Mouse (Mus musculus) brain, embryonic 18.5 days (tissue): Measurements from ENCODE around the gene Zmiz1.

ENCODE experiments used
- DNase-seq: peaks from one replicate; pipeline ENCODE4 v3.0.0-alpha.2; 2012; ENCODE audit warnings: low read depth, low spot score

Gene Zmiz1

GRCm38 (mm10) chr14:25454066-25454760 is 4.8 kb upstream of the Zmiz1 start:
- no peak for DNase-seq

- DNase-seq = no peak
These were observed 2.1 kb upstream of the Zmiz1 start for GRCm38 (mm10) chr14:25456666-25457433.

- DNase-seq = peak; percentile 92
These were observed 1.5 kb upstream of the Zmiz1 start for GRCm38 (mm10) chr14:25457434-25457957.

DNA sequence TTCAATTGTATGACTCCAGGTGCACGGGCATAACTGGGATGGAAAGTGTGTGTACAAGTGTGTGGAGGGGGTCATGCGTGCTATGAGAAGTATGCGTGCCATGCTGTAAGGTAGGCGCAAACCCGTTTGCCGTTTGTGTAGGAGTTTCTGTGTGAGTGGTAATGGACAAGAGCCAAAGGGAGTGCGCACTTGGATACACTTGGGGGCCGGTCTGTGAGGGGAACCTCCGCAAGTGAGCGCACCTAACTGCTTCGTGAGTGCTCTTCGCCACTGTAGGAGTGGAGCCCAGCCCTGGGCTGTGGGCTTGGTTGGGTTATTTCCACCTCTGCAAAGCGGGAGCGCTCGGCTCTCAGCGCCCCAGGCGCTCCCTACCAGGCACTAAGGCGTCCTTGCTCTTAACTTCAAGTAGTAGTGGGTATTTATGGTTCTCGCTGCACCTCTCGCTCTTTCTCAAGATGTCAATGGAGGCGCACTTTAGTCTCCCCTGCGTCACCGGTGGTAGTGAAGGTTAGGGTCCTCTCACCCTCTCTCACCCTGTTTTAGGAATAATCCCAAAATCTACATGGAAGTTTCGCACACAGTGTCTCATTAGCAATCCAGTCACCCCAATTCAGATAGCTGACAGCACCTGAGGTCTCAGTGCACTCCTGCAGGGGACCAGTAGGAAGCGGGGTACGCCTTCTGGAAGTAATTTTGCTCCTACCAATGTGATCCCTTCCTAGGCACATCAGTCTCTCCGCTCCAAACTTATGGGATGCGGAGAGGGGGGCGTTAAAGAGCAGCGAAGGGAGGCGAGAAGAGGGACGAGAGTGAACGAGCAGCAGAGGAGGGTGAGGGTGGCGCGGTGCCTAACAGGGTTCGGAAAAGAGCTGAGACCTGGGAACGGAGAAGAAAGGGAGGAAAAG is 622 bp upstream of the Zmiz1 start:
- DNase-seq = no peak

GRCm38 (mm10) chr14:25459394-25459997 is 511 bp downstream of the Zmiz1 start:
- no peak for DNase-seq

DNA sequence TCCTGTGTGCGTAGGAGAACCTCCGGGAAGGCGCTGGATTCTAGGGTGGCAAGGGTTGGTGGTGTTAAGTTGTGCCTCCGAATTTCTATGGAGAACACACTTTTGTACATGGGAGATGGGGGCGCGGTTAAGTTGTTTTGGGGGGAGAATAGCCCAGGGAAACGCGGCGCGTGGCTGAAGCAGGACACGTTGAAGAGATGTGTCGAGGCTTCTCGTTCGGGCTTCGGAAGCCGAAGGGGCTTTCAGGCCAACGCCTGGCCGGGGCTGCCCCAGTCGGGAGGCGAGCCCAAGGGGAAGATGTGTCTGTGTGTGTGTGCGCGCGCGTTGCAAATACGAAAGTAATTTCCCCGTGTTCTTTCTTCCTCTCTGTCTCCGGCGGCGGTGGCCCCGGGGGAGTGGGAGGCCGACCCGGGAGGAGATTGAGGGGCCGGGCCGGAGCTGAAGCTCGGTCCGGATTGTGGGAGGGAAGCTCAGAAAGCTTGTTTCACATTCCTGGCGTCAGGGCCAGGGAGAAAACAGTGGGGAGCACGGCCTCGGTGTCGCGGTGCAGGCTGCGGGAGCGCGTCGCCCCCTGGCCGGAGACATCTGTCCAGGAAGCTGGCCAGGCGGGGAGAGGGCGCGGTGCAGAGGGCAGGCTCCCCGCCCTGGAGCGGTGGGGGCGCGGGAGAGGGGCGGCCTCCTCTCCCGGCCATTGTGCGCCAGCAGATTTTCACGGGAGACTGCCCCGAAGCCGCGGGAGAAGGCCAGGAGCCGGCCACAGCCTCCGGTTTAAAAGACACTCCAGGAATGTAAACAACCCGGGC is 1.2 kb downstream of the Zmiz1 start:
- no peak for DNase-seq

- no peak for DNase-seq
These were observed 2.1 kb downstream of the Zmiz1 start for GRCm38 (mm10) chr14:25460801-25461675.

DNA sequence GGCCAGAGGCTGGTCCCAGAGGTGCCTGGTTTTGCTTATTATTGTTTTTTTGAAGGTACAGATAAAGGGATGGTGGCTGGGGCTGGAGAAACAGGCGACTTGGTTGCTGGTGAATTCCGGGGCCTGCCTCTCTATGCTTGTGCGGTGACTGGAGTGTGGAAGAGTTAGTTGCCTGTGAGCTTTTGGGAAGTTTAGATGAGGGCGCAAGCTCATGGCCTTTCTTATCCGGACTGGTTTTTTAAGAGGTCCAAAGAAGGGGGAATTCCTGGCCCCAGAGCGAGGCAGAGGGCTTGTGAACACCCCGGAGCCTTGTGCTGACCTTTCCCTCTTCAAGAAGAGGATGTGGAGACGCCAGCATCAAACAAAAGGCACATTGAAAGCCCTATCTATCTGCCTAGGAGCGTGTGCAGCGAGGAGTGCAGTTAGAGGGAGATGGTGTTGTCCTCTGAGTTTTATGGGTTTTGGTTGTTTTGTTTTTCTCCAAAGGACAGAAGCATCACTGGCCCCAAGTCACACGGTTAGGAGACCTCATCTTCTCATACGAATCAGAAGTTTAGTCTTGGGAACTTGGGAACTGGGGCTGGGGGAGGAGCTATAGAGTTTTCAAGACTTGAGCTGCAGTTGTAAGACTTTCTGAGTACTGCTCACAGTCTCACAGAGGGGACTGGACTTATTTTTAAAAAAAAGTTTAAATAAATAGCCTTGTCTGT is 2.8 kb downstream of the Zmiz1 start:
- DNase-seq = no peak

- no peak for DNase-seq
These were observed 4.0 kb downstream of the Zmiz1 start for GRCm38 (mm10) chr14:25462975-25463374.

GRCm38 (mm10) chr14:25463919-25464318 is 4.9 kb downstream of the Zmiz1 start:
- DNase-seq = no peak

DNA sequence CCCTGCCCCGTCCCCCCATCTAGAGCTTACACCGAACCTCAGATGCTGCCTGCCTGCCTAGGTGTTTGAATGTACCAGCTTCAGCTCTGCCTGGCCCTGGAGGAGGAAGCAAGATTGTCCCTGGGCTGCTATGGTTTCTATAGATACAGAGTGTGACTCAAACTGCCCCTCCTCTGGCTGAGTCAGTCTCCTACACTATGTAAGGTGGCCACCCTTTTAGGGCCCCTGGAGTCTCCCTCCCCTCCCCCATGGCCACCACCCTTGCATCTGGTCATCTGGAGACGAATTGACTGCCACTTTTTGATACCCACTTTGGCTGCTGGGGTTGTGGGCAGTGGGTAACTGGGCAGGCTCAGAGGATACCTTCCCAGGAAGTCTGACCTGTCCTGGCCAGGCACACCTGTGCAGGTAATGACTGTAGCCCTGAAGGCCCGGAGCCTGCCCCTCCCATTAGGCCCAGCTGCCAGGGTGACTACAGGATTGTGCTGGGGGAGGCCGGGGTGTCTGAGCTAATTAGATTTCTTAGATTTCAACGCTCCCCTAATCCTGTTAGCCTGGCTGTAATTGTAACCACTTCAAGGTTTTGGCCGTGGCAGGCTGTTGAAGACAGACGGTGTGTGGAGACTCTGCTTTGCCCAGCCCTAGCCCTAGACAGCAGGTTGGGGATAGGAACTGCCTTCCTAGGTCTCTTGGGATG is 5.8 kb downstream of the Zmiz1 start:
- DNase-seq = no peak

GRCm38 (mm10) chr14:25466361-25466760 is 7.4 kb downstream of the Zmiz1 start:
- DNase-seq = no peak

GRCm38 (mm10) chr14:25467911-25468668 is 9.1 kb downstream of the Zmiz1 start:
- DNase-seq = no peak

- DNase-seq = no peak
These were observed 10.0 kb downstream of the Zmiz1 start for GRCm38 (mm10) chr14:25468891-25469529.

- DNase-seq = no peak
These were observed 11.3 kb downstream of the Zmiz1 start for GRCm38 (mm10) chr14:25470224-25470805.

GRCm38 (mm10) chr14:25471035-25471434 is 12.1 kb downstream of the Zmiz1 start:
- no peak for DNase-seq
